Mouse (Mus musculus) CD4-positive, CD25-positive, alpha-beta regulatory T cell, adult 4 months (primary cell): ENCODE data around the gene Nop2. TPM values are rescaled to one million over a fixed set of nuclear protein-coding genes. Genes with fewer than 3 reads are reported as not detected.
A peak's percentile ranks its signal among the peaks of the same experiment; 100 is the strongest.

Source experiments
- ATAC-seq: one replicate; pipeline ENCODE4 v1.8.0; 2017
- polyA plus RNA-seq, 2 experiments: library from polyadenylated mRNA; unstranded; fragments of 100-300 nt; shearing (Covaris generic); gene quantifications; one replicate each; pipeline ENCODE4 v1.2.1; 2017

Nop2 gene
- polyA plus RNA-seq = 10 to 100 TPM; 51.5 to 59.7 TPM

DNA sequence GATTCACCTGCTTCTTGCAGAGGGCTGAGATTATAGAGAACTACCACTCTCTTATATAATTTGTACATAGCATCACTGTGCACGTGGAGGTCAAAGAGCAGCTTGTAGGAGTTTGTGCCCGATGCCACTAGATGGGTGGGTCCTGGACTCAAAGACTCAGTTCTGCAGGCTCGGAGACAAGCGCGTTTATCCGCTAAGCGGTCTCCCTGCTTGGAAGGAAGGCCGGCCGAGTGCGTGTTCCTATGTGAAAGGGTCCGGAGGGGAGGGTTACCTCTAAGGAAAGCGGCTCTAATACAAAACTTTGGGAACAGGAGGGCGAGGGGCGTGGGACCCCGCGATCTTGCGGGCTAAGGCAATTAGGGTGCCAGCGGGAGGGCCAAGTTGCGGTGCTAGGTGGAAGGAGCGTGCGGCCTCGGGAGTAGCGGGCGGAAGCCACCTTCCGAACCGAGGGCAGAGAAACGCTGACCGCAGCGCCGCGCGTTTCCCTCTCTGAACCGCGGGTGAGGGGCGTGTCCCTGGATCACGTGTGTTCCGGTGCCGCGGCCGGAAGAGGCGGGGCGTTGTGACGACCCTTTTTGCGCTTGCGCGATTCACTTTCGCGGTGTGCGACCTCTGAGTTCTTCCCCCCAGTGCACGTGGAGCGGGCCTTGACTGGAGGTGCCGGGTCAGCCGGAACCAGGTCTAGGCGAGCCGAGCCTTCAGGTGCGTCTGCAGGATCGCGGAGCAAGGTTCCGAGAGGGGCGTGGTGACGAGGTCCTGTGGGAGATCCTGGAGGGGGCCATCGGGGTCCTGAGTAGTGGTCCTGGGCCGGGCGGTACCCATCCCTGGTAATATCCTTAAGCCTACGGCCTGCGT lies at the start of gene Nop2:
TSS of gene Nop2 (plus strand) at position 608 of the 855 bp plus-strand sequence.
- ATAC-seq = peak; percentile 96

DNA sequence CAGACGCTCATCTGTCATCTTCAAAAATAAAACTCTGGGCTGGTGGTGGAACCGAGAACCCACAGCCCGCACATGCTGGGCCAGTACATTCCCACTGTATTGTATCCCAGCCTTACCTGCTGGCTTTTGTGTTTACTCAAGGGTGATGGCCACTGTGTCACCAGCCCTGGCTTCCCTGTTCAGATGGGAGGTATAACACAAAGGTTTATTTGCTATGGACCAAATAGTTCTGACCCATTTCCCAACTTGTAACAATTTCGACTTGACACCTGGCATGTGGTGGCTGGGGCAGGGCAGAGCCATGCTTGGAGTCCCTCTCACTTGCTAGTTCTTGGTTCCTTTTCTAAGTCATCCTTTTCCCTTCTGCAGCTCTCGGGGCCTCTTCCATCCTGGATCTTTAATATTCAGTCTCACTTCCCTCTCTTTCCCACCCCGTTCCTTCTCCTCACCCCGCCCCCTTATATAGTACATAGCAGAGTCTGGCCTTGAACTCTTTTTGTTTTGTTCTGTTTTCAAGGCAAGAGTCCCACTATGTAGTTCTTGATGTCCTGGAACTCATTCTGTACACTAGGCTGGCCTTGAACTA lies 48.8 kb upstream of the Nop2 start:
- no peak for ATAC-seq

DNA sequence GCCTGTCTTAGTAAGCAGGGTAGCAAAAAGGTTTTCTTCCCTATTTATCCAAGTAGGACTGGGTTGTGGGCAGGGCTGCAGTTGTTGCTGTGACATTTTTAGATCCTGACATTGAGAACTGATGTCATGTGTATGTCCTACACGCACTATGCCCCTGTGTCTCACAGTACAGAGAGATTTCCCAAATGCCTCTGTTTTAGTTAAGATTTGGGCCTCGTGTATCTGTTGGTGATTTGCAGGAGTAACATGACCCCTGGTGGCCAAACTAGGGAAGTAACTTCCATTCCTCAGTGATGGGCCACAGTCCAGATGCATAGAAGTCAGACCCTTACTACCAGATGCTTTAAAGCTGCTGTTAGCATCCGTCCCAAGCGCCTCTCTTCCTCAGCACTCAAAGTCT lies 47.3 kb upstream of the Nop2 start:
- ATAC-seq = peak; percentile 91

DNA sequence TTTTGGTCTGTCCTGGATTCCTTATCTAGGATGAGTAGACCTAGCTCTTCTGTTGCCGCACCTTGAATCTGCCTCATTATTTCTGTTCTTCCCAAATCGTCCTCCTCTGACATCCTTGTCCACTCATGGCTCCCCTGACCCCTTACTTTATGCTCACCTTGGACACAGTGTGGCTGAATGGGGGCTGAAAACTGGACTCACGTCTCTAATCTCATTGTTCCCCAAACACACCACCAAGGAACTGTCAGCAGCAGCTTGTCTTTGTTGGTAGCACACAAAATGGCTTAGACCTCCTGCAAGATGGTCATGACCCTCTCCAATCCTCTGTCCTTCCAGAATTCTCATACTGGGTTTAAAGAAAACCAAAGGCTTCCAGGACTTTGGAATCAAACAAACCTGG lies 43.8 kb upstream of the Nop2 start:
- ATAC-seq = no peak

DNA sequence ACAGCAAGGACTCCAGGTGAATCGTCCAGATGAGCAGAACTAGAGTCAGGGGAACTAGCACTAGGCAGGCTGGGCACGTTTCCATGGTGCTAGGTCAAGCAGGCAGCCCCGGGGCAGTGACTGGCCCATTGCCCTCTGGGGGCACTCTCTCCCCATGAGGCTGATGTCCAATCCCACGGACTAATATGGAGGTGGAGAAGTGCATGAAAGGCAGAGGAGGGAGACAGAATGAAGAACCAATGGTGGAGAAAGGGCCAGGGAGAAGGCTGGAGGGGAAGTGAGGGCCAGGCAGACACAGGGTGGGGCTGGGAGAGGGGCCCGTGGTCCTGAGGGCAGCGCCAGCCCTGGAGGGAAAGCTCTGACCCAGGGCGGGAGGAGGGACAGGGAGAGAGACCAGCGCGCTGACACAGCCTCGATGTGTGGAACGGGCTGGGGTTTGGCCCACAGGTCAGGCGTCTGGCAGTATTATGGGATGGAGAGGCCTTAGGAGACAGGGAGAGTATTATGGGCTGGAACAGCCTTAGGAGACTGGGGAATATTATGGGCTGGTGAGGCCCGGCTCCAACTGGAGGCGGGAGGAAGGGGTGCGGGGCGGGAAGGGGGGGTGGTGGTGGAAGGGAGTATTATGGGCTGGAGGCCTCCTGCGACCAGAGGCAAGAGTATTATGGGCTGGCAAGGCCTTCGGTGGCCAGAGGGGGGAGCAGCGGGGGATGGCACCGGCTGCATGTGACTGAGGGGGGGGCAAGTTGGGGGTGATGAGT lies 43.0 kb upstream of the Nop2 start:
- ATAC-seq = no peak

DNA sequence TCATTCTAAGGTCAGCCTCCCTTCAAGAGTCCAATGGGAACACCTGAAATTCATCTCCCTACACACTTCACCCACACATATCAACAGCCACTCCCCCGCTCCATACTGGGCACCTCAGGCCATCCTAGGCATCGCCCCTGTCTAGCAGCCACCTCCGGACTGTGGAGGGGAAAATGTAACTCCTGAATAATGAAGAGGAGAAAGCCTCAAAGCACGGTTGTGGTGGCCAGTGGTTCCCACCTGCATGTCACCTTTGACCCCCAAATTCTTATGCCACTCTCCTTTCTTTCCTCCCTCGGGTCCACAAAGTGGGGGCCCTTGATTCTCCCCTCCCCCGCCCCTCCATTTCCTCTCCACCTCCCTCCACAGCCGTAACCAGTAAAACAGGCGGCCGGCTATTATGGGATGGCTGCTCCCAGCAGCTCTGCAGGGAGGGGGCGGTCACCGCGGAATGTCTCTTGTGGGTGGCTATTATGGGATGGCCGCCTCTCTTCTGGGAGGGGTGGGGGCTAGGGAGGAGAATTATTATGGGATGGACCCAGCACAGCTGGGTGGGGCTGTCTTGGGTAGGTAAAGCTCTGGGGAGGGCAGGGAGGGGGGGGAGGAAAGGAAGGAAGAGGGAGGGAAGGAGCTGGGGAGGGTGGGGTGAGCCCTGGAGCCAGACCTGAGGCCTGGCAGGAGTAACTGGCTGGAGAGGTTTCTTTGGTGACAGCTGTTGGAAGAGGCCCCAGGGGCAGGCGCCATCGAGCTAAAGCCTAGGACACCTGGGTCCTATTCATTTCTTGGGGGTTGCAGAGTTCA lies 42.0 kb upstream of the Nop2 start:
- peak; percentile 31 for ATAC-seq

DNA sequence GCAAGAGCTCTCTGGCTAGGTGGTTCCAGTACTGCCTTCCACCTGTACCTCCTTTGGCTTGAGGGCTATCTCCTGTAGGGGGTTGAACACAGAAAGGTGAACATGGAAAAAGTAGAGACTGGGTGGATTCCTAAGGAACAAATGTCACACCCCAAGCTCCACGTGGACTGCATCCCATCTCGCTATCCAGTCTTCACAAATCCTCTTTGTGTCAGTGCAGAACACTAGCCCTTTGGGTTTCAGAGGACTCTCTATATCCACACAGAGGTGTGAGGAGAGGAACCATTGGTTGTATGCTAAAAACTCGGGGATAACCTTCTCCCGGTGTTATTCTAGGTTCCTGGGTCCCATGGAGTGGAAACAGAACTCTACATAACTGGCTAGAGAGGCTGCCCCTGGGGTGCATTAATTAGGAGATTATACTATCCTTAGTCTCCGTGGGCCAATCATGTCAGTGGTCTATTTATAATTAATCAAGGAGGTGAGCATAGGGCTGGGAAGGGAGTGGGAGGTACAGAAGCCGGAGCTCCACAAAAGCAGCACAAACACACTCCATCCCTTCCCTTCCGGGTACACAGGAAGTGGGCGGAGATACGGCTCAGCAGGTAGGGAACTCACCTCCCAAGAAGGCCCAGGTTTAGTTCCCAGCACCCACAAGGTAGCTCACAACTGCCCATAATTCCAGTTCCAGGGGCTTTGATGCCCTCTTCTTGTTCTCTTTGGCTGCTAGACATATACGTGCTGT lies 41.2 kb upstream of the Nop2 start:
- no peak for ATAC-seq

DNA sequence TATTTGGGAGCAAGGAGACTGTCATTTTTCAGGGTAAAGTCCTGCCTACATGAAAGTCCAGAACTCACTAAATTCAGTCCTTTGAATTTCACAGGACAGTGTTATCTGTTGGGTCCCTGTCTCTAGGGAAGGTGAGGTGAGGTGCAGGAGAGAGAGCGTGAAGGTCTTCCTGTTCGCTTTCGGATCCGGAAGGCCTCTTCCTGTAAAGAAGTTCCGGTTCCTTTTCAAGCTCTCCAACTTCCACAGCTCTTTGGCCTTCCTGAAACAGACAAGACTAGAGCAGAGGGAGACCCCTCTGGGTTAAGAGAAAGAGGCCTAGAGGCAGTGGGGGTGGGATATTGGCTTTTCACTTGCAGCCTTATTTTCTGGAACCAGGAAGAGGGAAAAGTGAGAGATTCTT lies 39.3 kb upstream of the Nop2 start:
- no peak for ATAC-seq

DNA sequence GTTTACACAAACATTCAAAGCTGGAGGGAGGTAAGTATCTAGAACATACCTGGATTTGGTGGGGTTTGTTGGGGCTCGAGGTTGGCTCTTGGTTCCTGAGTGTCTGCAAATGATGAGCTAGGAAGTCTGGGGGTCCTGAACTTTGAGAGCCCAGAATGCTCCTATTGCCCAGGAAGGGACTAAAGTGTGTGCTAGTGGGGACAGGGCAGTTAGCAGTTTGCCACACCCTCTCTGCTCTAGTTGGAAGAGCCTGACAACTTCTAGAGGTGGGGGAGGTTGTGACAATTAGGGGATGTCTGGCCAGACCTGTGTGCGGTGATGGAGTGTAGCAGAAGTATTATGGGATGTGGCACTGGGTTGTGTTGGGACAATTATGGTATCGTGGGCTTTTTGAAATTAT lies 36.9 kb upstream of the Nop2 start:
- no peak for ATAC-seq

DNA sequence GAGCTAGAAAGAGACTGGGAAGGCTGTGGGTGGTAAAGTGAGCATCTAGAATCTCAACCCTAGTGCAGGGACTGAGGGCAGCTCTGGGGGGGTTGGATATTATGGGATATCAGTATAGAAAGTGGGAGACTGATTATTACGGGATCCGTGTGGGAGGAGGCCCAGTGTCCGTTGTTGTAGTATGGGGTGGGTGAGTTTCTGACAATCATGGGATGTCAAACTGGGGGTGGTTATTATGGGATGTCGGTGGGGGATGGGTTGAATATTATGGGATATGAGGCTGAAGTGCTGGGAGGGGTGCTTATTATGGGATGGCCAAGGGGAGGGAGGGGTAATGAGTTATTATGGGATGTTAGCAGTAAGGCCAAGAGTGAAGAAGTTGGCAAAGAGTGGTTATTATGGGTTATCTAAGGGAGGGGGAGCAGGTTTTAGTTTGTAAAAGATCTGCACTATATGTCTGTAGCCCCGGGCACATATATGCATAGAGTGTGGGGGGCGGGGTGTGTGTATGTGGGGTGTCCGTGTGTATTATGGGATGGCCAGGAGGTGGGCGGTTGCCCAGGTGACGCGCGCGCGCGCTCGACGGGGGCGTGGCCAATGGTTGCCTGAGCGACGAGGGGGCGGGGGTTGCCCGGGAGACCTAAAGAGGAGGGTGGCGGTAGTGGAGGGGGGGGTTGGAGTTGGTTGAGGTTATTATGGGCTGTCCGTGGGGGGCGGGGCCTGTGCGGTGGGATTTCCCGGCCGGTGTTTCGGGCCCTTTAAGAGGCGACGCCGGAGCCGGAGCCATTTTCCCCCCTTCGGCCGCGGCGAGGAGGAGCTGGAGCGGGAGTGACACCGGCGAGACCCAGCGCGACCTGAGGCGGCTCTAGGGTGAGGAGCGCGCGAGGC lies 36.1 kb upstream of the Nop2 start, which contains the start of gene Chd4:
TSS of gene Chd4 (plus strand) at position 591 of the 888 bp plus-strand sequence.
- peak; percentile 63 for ATAC-seq

DNA sequence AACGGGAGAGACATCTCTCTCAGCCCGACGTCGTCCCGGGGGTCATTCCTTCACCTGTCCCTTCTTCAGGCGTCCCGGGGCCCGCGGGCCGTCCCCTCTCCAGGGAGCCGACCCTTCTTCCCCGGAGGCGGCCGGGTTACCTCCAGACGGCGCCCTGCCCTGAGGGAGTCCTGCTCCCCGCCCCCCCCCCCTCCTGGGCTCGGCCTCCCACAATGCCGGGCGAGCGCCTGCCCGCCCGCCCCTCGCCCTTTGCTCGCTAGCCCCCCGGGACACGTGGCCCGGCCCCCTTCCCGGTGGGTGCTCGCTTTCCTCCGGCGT lies 35.5 kb upstream of the Nop2 start:
- ATAC-seq = no peak

DNA sequence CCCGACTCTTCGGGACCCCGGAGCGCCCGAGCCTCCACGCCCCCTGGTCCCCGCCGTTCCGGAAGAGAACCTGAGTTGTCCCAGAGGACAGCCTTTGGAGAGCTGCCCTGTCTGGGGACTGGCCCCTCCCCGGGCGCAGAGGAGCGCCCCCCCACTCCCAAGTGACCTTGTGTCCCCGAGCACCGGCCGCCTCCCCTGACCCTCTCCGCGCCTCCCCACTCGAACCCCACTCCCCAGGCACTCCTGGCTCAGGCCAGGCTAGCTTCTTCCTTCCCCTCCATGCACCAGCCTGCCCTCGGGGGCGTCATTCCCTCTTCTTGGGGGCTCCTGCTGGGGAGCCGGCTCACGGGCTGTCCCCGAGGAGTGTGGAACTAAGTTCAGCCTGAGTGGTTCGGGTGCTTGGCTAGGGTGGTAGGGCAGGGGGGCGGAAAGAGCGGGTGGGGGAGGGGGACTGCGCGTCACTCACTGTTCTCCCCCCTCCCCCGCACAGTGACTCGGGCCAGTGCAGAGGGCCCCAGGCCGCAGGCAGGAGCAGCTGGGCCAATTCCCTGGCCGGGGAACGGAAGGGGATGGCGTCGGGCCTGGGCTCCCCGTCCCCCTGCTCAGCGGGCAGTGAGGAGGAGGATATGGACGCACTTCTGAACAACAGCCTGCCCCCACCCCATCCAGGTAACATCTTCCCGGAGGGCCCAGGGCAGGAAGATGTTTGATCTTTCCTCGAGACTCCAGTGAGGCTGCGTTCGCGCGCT lies 34.9 kb upstream of the Nop2 start:
- peak; percentile 9 for ATAC-seq

DNA sequence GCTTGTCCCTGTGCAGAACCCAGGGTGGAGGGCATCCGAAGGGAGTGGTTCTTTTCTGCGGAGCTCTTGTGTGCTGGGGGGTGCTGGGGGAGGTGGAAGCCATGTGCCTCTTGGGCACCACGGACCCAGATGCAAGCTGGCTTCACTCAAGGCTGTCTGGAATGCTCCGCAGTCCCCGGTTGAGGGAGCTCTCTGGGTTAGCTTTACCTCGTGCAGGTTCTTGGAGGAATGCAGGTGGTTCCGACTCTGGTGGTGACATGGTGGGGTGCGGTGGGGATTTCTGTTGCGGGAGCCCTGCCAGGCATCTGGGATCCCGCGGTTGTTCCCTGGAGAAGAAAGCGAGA lies 34.4 kb upstream of the Nop2 start:
- no peak for ATAC-seq

DNA sequence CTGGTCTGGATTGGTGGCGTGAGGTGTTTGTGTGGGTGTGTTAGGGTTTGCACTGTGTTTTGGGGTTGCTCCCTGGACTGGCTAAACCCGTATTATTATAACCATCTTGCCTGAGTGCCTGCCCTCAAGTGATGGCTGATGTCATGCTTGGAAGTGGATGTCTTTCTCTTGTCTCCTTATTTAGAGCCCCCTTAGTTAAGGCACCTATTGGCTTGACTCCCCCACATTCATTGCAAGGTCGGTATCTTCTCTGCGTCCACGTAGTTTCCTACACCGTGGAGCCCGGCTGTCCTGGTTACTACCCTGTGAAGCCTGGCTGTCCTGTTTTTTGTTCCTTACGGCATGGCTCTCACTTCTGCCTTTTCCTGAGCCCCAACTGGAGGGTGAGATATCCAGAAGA lies 33.8 kb upstream of the Nop2 start:
- no peak for ATAC-seq

DNA sequence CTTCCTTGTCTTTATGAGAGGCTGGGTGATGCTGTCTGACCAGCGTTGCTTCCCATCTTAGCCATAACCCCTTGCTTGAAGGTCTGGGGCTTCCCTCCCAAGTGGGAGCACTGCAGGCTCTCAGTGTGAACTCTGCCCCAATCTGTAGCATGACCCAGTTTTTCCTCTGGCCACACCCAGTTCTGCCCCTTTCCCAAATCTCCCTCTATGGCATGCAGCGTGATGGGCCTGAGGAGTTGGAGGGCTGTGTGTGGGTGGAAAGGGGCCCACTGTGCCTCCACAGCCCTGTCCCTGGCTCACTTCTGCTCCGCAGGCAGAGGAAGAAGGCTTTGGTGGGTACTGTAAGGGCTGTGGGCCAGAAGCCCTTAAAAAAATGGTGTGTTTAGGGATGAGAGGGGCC lies 33.2 kb upstream of the Nop2 start:
- ATAC-seq = no peak

DNA sequence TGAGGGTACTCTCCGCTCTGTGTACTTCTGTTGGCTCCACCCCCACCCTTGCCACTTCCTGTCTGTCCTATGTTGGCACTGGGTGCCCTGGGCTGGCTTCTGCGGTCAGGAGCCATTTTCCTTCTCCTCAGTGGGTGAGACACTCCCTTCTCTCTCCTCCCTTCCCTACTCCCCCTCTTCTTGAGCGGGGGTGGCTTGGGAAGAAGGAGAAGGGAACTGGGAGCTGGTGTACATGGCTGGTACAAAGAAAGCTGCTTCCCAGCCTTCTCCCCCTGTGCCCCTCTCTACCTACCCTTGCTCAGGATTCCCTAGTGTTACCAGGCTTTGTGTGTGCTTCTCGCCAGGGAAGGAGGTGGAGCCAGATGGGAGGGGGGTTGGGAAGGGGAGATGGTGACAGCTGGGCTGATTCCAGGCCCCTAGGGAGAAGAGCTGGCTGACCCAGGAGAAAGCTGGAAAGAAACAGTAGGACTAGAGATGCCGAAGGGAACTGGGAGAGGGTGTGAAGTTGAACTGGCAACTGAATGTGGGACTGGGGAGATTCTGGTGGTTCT lies 32.2 kb upstream of the Nop2 start:
- peak; percentile 60 for ATAC-seq

DNA sequence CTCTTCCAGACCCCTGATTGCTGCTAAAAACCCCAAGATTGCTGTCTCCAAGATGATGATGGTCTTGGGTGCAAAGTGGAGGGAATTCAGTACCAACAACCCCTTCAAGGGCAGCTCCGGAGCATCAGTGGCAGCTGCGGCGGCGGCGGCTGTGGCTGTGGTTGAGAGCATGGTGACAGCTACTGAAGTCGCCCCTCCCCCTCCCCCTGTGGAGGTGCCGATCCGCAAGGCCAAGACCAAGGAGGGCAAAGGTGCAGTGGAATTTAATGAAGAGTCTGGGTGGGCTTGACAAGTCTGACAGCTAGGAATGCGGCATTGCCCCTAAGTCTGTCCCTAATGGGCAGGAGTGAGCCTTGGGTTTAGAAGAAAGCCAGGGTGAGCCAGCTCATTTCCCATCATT lies 30.3 kb upstream of the Nop2 start:
- ATAC-seq = no peak

DNA sequence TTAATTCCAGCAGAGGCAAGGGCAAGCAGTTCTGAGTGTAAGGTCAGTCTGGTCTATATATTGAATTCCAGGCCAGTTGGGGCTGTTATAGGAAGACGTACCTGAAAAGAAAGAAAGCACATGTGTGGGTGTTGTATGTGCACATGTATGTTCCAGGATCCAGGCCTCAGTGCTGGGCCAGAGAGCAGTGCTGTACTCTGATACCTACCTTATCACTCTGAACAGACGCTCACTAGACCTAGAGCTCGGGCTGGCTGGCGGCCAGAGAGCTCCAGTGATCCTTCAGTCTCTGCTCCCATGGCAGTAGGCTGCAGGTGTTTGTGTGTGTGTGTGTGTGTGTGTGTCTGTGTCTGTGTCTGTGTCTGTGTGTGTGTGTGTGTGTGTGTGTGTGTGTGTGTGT lies 27.5 kb upstream of the Nop2 start:
- no peak for ATAC-seq

DNA sequence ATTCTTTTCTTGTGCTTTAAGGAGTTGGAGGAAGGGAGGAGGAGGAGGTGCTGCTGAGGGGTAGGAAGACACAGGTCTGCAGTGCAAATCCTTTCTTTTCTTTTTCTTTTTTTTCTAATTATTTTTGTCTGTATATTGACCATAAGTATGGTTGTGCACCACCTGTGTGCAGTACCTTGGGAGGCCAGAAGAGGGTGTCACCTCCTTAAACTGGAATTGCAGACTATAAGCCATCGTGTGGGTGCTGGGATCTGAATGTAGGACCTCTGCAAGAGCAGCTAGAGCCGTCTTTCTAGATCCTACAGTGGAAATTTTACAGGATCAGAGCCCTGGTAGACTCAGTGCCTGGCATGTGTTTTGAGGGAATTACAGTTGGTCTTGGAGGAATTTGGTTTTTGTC lies 24.0 kb upstream of the Nop2 start:
- no peak for ATAC-seq

DNA sequence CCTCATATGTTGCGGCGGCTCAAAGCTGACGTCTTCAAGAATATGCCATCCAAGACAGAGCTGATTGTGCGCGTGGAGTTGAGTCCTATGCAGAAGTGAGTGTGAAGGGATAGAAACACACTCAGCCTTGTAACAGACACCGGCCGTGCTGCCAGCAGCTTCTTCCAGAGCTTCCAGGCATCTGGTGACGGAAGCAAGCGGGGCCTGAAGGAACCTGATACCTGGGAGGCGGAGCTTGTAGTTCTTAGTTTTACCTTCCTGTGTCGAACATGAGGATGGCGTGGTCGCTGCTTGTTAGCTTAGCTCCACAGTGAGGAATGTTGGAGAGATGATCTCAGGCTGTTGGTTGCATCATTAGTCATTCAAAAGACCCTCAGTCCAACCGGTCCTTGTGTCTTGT lies 22.3 kb upstream of the Nop2 start:
- no peak for ATAC-seq
